Mouse (Mus musculus): Measurements from ENCODE around the gene Cnga2. TPM values are rescaled to one million over a fixed set of nuclear protein-coding genes. Genes with fewer than 3 reads are reported as not detected.

Gene Cnga2
- 0.07 and 0.15 TPM in 2 replicates for polyA plus RNA-seq (2015; fragmentation: Nextera tagmentation; extraction: Ambion mirVana)

- Histone ChIP-seq H3K27me3 (ENCODE audit: control insufficient read depth, insufficient read depth, low read length) (no peaks in the 10 kb centered on the region), H3K27ac (replicated peaks) (no peak within 1 kb of the TSS), H3K4me3 (ENCODE audit: low read depth, low read length) (no peak within 1 kb of the TSS), H3K36me3 (ENCODE audit: control insufficient read depth, insufficient read depth, low read length) (no peaks in the 10 kb centered on the region), H3K4me2 (replicated peaks; ENCODE audit: low read depth) (no peak within 1 kb of the TSS), H3K4me1 (replicated peaks; ENCODE audit: control insufficient read depth, insufficient read depth) (no peaks in the 10 kb centered on the region), H3K9ac (ENCODE audit: low read length) (no peak within 1 kb of the TSS), H3K9me3 (ENCODE audit: control insufficient read depth, low read length) (no peaks in the 10 kb centered on the region)
- DNase-seq (ENCODE audit: low spot score) (no peak), ATAC-seq (ENCODE audit: low FRiP score, low TSS enrichment) (no peak)
- TF ChIP-seq EP300 (optimal IDR thresholded peaks at IDR 0.05) (no peak), CTCF (IDR thresholded peaks at IDR 0.05; ENCODE audit: low read depth) (no peak)
- WGBS: 82% methylated on average over 3 of the region's 3 CpGs
Observed at GRCm38 (mm10) chrX:71991549-71991948, at the start of gene Cnga2. Gene Cnga2, plus strand, starts transcription at chrX:71991849.

DNA sequence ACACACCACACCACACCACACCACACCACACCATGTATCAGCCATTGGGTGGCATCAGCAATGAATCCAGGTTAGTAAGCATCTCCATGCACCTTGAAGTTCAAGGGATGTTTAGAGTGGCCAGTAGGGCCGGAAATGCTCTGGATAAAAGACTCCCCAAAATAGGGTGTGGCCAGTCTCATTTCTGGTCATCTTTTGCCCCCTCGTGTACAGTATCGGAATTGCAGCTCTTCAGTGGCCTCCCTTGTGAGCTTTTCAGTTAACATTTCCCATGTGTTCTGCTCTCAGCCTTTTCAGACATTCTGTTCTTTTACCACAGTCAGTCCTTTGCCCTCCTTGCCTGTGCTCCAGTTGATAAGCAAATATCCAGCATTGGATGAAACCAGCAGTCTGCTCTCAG, 45.0 kb upstream of the Cnga2 start:
- Histone ChIP-seq H3K27me3 (ENCODE audit: control insufficient read depth, insufficient read depth, low read length) (no peaks in the 10 kb centered on the region), H3K9me3 (ENCODE audit: control insufficient read depth, low read length) (no peaks in the 10 kb centered on the region), H3K4me1 (replicated peaks; ENCODE audit: control insufficient read depth, insufficient read depth) (no peaks in the 10 kb centered on the region), H3K36me3 (ENCODE audit: control insufficient read depth, insufficient read depth, low read length) (no peaks in the 10 kb centered on the region), H3K4me3 (ENCODE audit: low read depth, low read length) (no peak overlapping the region), H3K4me2 (replicated peaks; ENCODE audit: low read depth) (no peak overlapping the region), H3K27ac (replicated peaks) (no peak overlapping the region), H3K9ac (ENCODE audit: low read length) (no peak overlapping the region)
- ATAC-seq (ENCODE audit: low FRiP score, low TSS enrichment) (no peak), DNase-seq (ENCODE audit: low spot score) (peak; percentile 37)
- 27% methylated on average over 3 of the region's 3 CpGs for WGBS
- TF ChIP-seq EP300 (optimal IDR thresholded peaks at IDR 0.05): no peak
- peak; percentile 72 for TF ChIP-seq CTCF (IDR thresholded peaks at IDR 0.05; ENCODE audit: low read depth)

DNA sequence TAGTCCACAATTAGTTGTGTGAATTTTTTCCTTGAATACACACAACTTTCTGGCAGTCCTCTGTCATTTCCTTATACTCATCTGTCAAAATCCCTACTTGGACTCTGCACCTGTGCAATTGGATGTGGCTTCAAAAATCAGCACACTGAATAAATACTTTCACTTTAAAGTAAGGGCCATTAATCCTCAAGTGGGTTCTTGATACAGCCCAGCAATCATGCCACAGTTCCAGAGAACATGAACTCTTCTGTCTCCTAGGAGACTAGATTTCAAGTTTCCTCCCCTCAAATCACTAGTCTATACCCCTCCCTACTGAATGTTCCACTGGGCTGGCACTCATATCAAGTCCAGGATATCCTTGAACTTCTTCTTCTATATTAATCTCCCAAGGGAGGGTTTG, 33.3 kb upstream of the Cnga2 start:
- no peaks in the 10 kb centered on the region for H3K36me3 ChIP-seq (ENCODE audit: control insufficient read depth, insufficient read depth, low read length)
- H3K27ac ChIP-seq (replicated peaks): no peak overlapping the region
- H3K4me3 ChIP-seq (ENCODE audit: low read depth, low read length): no peak overlapping the region
- TF ChIP-seq EP300 (optimal IDR thresholded peaks at IDR 0.05): no peak
- no peak for TF ChIP-seq CTCF (IDR thresholded peaks at IDR 0.05; ENCODE audit: low read depth)
- no peak overlapping the region for H3K4me2 ChIP-seq (replicated peaks; ENCODE audit: low read depth)
- H3K9me3 ChIP-seq (ENCODE audit: control insufficient read depth, low read length): no peaks in the 10 kb centered on the region
- no peak overlapping the region for H3K9ac ChIP-seq (ENCODE audit: low read length)
- H3K4me1 ChIP-seq (replicated peaks; ENCODE audit: control insufficient read depth, insufficient read depth): no peaks in the 10 kb centered on the region
- ATAC-seq (ENCODE audit: low FRiP score, low TSS enrichment) (no peak), DNase-seq (ENCODE audit: low spot score) (no peak)
- H3K27me3 ChIP-seq (ENCODE audit: control insufficient read depth, insufficient read depth, low read length): no peaks in the 10 kb centered on the region

- TF ChIP-seq EP300 (optimal IDR thresholded peaks at IDR 0.05): no peak
- no peak for TF ChIP-seq CTCF (IDR thresholded peaks at IDR 0.05; ENCODE audit: low read depth)
- Histone ChIP-seq H3K27ac (replicated peaks) (peak within 1 kb of the TSS; percentile 56; the same call in 1 of the 2 replicates), H3K36me3 (ENCODE audit: control insufficient read depth, insufficient read depth, low read length) (no peaks in the 10 kb centered on the region), H3K4me2 (replicated peaks; ENCODE audit: low read depth) (peak within 1 kb of the TSS; percentile 63), H3K4me3 (ENCODE audit: low read depth, low read length) (peak within 1 kb of the TSS; percentile 45), H3K4me1 (replicated peaks; ENCODE audit: control insufficient read depth, insufficient read depth) (no peaks in the 10 kb centered on the region), H3K27me3 (ENCODE audit: control insufficient read depth, insufficient read depth, low read length) (no peaks in the 10 kb centered on the region), H3K9ac (ENCODE audit: low read length) (peak within 1 kb of the TSS; percentile 69), H3K9me3 (ENCODE audit: control insufficient read depth, low read length) (no peaks in the 10 kb centered on the region)
- DNase-seq (ENCODE audit: low spot score): peak; percentile 44
- WGBS: 18% methylated on average over 38 of the region's 72 CpGs
- ATAC-seq (ENCODE audit: low FRiP score, low TSS enrichment): peak; percentile 88
Observed at GRCm38 (mm10) chrX:71962073-71963051, 29.3 kb upstream of the Cnga2 start, which contains the start of gene Prrg3. Gene Prrg3, plus strand, starts transcription at chrX:71962624.

GRCm38 (mm10) chrX:71963275-71963912, 28.3 kb upstream of the Cnga2 start:
- TF ChIP-seq CTCF (IDR thresholded peaks at IDR 0.05; ENCODE audit: low read depth): no peak
- TF ChIP-seq EP300 (optimal IDR thresholded peaks at IDR 0.05): no peak
- WGBS: 32% methylated on average over 9 of the region's 9 CpGs
- peak overlapping the region; percentile 63 for H3K4me2 ChIP-seq (replicated peaks; ENCODE audit: low read depth)
- no peak overlapping the region for H3K27ac ChIP-seq (replicated peaks)
- no peaks in the 10 kb centered on the region for H3K27me3 ChIP-seq (ENCODE audit: control insufficient read depth, insufficient read depth, low read length)
- H3K4me1 ChIP-seq (replicated peaks; ENCODE audit: control insufficient read depth, insufficient read depth): no peaks in the 10 kb centered on the region
- H3K36me3 ChIP-seq (ENCODE audit: control insufficient read depth, insufficient read depth, low read length): no peaks in the 10 kb centered on the region
- H3K4me3 ChIP-seq (ENCODE audit: low read depth, low read length): peak overlapping the region; percentile 45
- DNase-seq (ENCODE audit: low spot score) (no peak), ATAC-seq (ENCODE audit: low FRiP score, low TSS enrichment) (no peak)
- no peaks in the 10 kb centered on the region for H3K9me3 ChIP-seq (ENCODE audit: control insufficient read depth, low read length)
- peak overlapping the region; percentile 69 for H3K9ac ChIP-seq (ENCODE audit: low read length)

Data from stomach, postnatal 0 days (tissue).